Mouse (Mus musculus) ES-E14 (cell line): ENCODE measurements around the gene Nfkb1. TPM values are rescaled to one million over a fixed set of nuclear protein-coding genes. Genes with fewer than 3 reads are reported as not detected.

ENCODE experiments used
- DNase-seq: peaks from one replicate; pipeline ENCODE4 v3.0.0-alpha.2; 2013; ENCODE audit warnings: low read depth, low spot score
- H3K27ac ChIP-seq: 2 replicates; pipeline ENCODE4 v1.5.1; 2012; ENCODE audit warnings: low read depth, mild to moderate bottlenecking, low read length, moderate library complexity, mixed read lengths; ENCODE audit not compliant: poor library complexity, insufficient read depth, severe bottlenecking
- H3K36me3 ChIP-seq: 2 replicates; pipeline ENCODE4 v1.6.1; 2012; ENCODE audit warnings: mild to moderate bottlenecking, low read length, moderate library complexity, mixed read lengths; ENCODE audit not compliant: control insufficient read depth, poor library complexity, insufficient read depth, severe bottlenecking
- H3K4me1 ChIP-seq, 2 experiments: fragments of 150-350 bp in 1 of 2; sonication (generic) in 1 of 2; 2 replicates each; pipeline ENCODE4 v1.6.1; 2012; ENCODE audit warnings: low read length in 2 of 2, mild to moderate bottlenecking in 1 of 2, mixed read lengths in 1 of 2; ENCODE audit not compliant: control insufficient read depth in 2 of 2, insufficient read depth in 2 of 2, poor library complexity in 1 of 2
- H3K4me3 ChIP-seq, 2 experiments: fragments of 150-350 bp in 1 of 2; sonication (generic) in 1 of 2; 2 replicates each; pipeline ENCODE4 v1.5.1; 2012; ENCODE audit warnings: low read length in 2 of 2, low read depth in 1 of 2, mild to moderate bottlenecking in 1 of 2, mixed read lengths in 1 of 2; ENCODE audit not compliant: insufficient read depth in 1 of 2, poor library complexity in 1 of 2, severe bottlenecking in 1 of 2
- H3K9ac ChIP-seq: 2 replicates; pipeline ENCODE4 v1.6.1; 2012; ENCODE audit warnings: low read depth, mild to moderate bottlenecking, low read length, mixed read lengths; ENCODE audit not compliant: poor library complexity, insufficient read depth, severe bottlenecking
- H3K9me3 ChIP-seq: fragments of 150-350 bp; sonication (generic); 2 replicates; pipeline ENCODE4 v1.6.1; 2012; ENCODE audit warnings: low read depth, mild to moderate bottlenecking, low read length; ENCODE audit not compliant: control insufficient read depth, insufficient read depth
- CHD2 ChIP-seq: IDR thresholded peaks from 2 replicates; pipeline ENCODE4 v1.6.1; 2014; ENCODE audit warnings: mild to moderate bottlenecking, low read depth, low read length, inconsistent platforms
- HCFC1 ChIP-seq: IDR thresholded peaks from 2 replicates; pipeline ENCODE4 v1.6.1; 2012; ENCODE audit warnings: low read length, inconsistent platforms, borderline replicate concordance; ENCODE audit not compliant: insufficient read depth
- MAFK ChIP-seq: IDR thresholded peaks from 2 replicates; pipeline ENCODE4 v1.6.1; 2014; ENCODE audit warnings: mild to moderate bottlenecking, low read depth, low read length, inconsistent platforms; ENCODE audit not compliant: insufficient read depth
- ZC3H11A ChIP-seq: IDR thresholded peaks from 2 replicates; pipeline ENCODE4 v1.6.1; 2012; ENCODE audit warnings: low read depth, mild to moderate bottlenecking, inconsistent platforms, low read length, borderline replicate concordance
- ZNF384 ChIP-seq: IDR thresholded peaks from 2 replicates; pipeline ENCODE4 v1.6.1; 2012; ENCODE audit warnings: low read depth, low read length, inconsistent platforms
- in situ Hi-C, 2 experiments: fragments of 600-800 bp; cut with MboI; formaldehyde crosslinking; loops; one replicate each; pipeline ENCODE4 v1.15.1; 2025; ENCODE audit warnings: low sequenced_read_pairs in 2 of 2, inconsistent platforms in 1 of 2; ENCODE audit not compliant: unreplicated experiment in 2 of 2
- total RNA-seq: library from RNA; depleted of rRNA; stranded (reverse); fragments of 300-350 nt; gene quantifications from 2 replicates; pipeline ENCODE4 v1.2.3, GENCODE M21; 2012

Gene Nfkb1
- total RNA-seq, 1 experiment = 35.0 TPM

DNA sequence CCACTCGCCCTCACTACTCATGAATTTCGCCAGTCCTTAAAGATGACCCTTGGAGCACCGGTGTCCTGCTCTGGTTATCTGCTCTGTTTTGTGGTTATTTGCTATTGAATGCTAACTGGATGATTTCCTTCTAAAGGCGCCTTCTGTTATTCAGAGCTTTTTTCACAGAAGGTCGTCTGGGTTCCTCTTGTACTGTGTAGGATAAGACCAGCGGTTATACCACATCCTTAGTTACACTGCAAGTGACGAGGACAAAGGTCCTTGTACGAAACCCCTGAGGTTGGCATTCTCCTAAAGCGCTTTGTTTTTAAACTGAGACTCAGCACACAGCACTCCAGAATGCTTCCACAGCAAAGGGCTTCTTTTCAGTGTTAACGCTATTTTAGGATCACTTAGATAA, 88.6 kb downstream of the Nfkb1 start:
- in situ Hi-C loops = no loop called here
- DNase-seq = no peak
- peaks cover 4 to 9% of the 10 kb centered on the region in 2 experiments; a peak in 2 of 4 replicates for H3K4me1 ChIP-seq
- H3K9me3 ChIP-seq = no peaks in the 10 kb centered on the region
- H3K9ac ChIP-seq = no peak overlapping the region
- no peak overlapping the region for H3K27ac ChIP-seq
- peaks cover 2% of the 10 kb centered on the region; the same call in 1 of the 2 replicates for H3K36me3 ChIP-seq
- H3K4me3 ChIP-seq = no peak overlapping the region
- no peak for TF ChIP-seq ZC3H11A
- TF ChIP-seq ZNF384 = no peak
- TF ChIP-seq HCFC1 = no peak
- TF ChIP-seq MAFK = no peak
- no peak for TF ChIP-seq CHD2

DNA sequence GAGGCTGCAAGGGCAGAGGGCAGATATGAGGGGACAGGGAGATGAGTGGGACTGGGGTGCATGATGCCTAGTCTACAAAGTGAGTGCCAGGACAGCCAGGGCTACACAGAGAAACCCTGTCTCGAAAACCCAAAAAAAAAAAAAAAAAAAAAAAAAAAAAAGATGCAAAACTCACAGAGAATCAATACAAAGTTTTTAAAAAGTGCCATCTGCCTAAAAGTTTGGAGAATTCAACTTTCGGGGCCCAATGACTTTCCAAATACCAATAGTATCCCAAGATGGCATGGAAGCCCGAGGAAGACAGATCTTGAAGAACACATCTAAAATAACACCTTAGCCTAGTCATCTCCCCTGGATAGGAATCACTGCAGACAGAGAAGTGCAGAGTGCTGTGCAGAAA, 93.0 kb downstream of the Nfkb1 start:
- Histone ChIP-seq H3K27ac (no peak overlapping the region), H3K36me3 (no peaks in the 10 kb centered on the region; the same call in 1 of the 2 replicates), H3K9ac (no peak overlapping the region), H3K9me3 (no peaks in the 10 kb centered on the region), H3K4me3 (no peak overlapping the region), H3K4me1 (peaks cover 0 to 6% of the 10 kb centered on the region in 2 experiments; a peak in 1 of 4 replicates)
- in situ Hi-C loops = no loop called here
- TF ChIP-seq ZC3H11A (no peak), ZNF384 (no peak), HCFC1 (no peak), MAFK (no peak), CHD2 (no peak)
- DNase-seq = no peak

DNA sequence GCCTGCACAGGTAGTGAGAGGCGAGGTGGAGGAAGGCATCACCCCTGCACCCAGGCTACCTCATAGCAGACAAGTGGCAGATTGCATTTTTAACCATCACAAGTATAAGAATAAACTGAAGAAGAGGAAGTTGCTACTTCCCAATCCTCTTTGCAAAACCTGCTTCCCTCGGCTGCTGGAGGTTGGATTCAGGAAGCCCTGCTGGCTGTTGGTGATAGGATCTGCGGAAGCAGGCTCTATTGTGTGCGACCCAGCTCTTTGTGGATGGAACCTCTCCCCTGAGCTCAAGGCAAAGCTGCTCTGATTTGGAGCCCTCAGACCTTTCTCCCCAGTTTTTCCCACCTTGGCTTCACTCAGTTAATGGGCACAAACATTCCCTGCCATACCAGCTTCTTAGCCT, 94.3 kb downstream of the Nfkb1 start:
- in situ Hi-C loops = no loop called here
- Histone ChIP-seq H3K4me1 (peaks cover 0 to 8% of the 10 kb centered on the region in 2 experiments; a peak in 1 of 4 replicates), H3K9ac (no peak overlapping the region), H3K9me3 (no peaks in the 10 kb centered on the region), H3K4me3 (no peak overlapping the region), H3K36me3 (no peaks in the 10 kb centered on the region; the same call in 1 of the 2 replicates), H3K27ac (no peak overlapping the region)
- TF ChIP-seq CHD2 (no peak), MAFK (no peak), ZNF384 (no peak), ZC3H11A (no peak), HCFC1 (no peak)
- no peak for DNase-seq

DNA sequence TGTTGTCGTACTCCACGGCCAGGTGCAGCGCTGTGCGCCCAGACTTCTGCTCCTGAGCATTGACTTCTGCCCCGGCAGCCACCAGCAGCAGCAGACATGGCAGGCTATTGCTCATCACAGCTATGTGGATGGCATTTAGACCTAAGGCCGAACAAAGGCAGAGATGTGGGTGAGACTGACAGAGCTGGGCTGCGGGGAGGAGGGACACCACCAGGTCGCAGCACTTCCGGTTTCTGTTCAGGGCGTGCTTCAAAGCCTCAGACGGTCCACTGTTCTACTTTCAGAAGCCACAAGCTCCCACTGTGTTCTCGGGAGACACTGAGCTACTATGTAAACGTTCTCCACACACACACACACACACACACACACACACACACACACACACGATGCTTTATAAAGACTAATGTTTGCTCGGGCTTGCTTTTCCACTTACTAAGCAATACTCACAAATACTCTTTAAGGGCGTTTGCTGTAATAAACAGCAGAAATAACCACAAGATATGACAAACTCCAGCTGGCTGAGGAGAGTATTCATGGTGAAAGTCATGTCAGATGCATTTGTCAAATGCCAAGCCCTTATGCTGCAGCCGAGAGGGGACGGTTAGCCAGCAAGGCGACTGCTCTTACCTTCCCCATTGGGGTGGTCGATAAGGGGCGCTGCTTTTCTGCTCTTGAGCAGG, 97.0 kb downstream of the Nfkb1 start:
- H3K9me3 ChIP-seq = no peaks in the 10 kb centered on the region
- H3K4me3 ChIP-seq = peak overlapping the region; percentile 17 to 37; a peak in 3 of 4 replicates
- TF ChIP-seq ZC3H11A (no peak), MAFK (no peak), CHD2 (no peak), ZNF384 (no peak), HCFC1 (no peak)
- H3K9ac ChIP-seq = 0 out of 2 replicates have a peak overlapping the region, but pooled peaks have one; percentile 4
- in situ Hi-C loops = no loop called here
- no peak for DNase-seq
- H3K36me3 ChIP-seq = peaks cover 5% of the 10 kb centered on the region; the same call in 1 of the 2 replicates
- H3K27ac ChIP-seq = no peak overlapping the region; the same call in 1 of the 2 replicates
- H3K4me1 ChIP-seq = peaks cover 0 to 8% of the 10 kb centered on the region in 2 experiments; a peak in 1 of 4 replicates
